Mouse (Mus musculus): Measurements from ENCODE around the gene Lypd6. TPM values are rescaled to one million over a fixed set of nuclear protein-coding genes. Genes with fewer than 3 reads are reported as not detected.
A peak's percentile ranks its signal among the peaks of the same experiment; 100 is the strongest.

The Lypd6 gene
- polyA plus RNA-seq, 1 experiment from 2014 or later, result 5.5 TPM

- WGBS, result 91% methylated on average over 1 of the region's 1 CpGs
- Histone ChIP-seq H3K4me1 (replicated peaks; ENCODE audit: control insufficient read depth, insufficient read depth, low read length) (peaks cover 7% of the 10 kb centered on the region; the same call in 1 of the 2 replicates), H3K9me3 (ENCODE audit: control insufficient read depth, low read length) (no peaks in the 10 kb centered on the region), H3K9ac (ENCODE audit: low read depth, low read length) (no peak overlapping the region), H3K4me3 (ENCODE audit: low read depth, low read length) (no peak overlapping the region), H3K36me3 (ENCODE audit: control insufficient read depth, insufficient read depth, low read length) (no peaks in the 10 kb centered on the region), H3K4me2 (replicated peaks; ENCODE audit: low read depth, low read length) (no peak overlapping the region), H3K27me3 (ENCODE audit: control insufficient read depth, insufficient read depth, low read length) (no peaks in the 10 kb centered on the region), H3K27ac (ENCODE audit: low read depth, low read length) (no peak overlapping the region)
- no peak for DNase-seq (ENCODE audit: low spot score)
- peak; percentile 38; the same call in 1 of the 2 replicates for ATAC-seq (ENCODE audit: low FRiP score)
Observed at GRCm38 (mm10) chr2:50101152-50101450, 34.9 kb downstream of the Lypd6 start.

- Histone ChIP-seq H3K36me3 (ENCODE audit: control insufficient read depth, insufficient read depth, low read length) (no peaks in the 10 kb centered on the region), H3K4me3 (ENCODE audit: low read depth, low read length) (no peak overlapping the region), H3K4me1 (replicated peaks; ENCODE audit: control insufficient read depth, insufficient read depth, low read length) (peaks cover 7% of the 10 kb centered on the region; the same call in 1 of the 2 replicates), H3K9me3 (ENCODE audit: control insufficient read depth, low read length) (no peaks in the 10 kb centered on the region), H3K9ac (ENCODE audit: low read depth, low read length) (no peak overlapping the region), H3K27ac (ENCODE audit: low read depth, low read length) (no peak overlapping the region), H3K4me2 (replicated peaks; ENCODE audit: low read depth, low read length) (no peak overlapping the region), H3K27me3 (ENCODE audit: control insufficient read depth, insufficient read depth, low read length) (no peaks in the 10 kb centered on the region)
- ATAC-seq (ENCODE audit: low FRiP score) (no peak), DNase-seq (ENCODE audit: low spot score) (no peak)
- 83% methylated on average over 7 of the region's 7 CpGs for WGBS
Observed at GRCm38 (mm10) chr2:50103850-50104503, 37.7 kb downstream of the Lypd6 start.

- Histone ChIP-seq H3K36me3 (ENCODE audit: control insufficient read depth, insufficient read depth, low read length) (no peaks in the 10 kb centered on the region), H3K27me3 (ENCODE audit: control insufficient read depth, insufficient read depth, low read length) (no peaks in the 10 kb centered on the region), H3K9me3 (ENCODE audit: control insufficient read depth, low read length) (no peaks in the 10 kb centered on the region), H3K4me2 (replicated peaks; ENCODE audit: low read depth, low read length) (no peak overlapping the region), H3K4me1 (replicated peaks; ENCODE audit: control insufficient read depth, insufficient read depth, low read length) (0 out of 2 replicates have a peak, but pooled peaks cover 3% of the 10 kb centered on the region), H3K9ac (ENCODE audit: low read depth, low read length) (no peak overlapping the region), H3K27ac (ENCODE audit: low read depth, low read length) (no peak overlapping the region), H3K4me3 (ENCODE audit: low read depth, low read length) (no peak overlapping the region)
- WGBS, result 78% methylated on average over 3 of the region's 3 CpGs
- DNase-seq (ENCODE audit: low spot score) (no peak), ATAC-seq (ENCODE audit: low FRiP score) (no peak)
Observed at GRCm38 (mm10) chr2:50105590-50105989, 39.4 kb downstream of the Lypd6 start.

- H3K27ac ChIP-seq (ENCODE audit: low read depth, low read length), result no peak overlapping the region
- H3K27me3 ChIP-seq (ENCODE audit: control insufficient read depth, insufficient read depth, low read length), result no peaks in the 10 kb centered on the region
- H3K9ac ChIP-seq (ENCODE audit: low read depth, low read length), result no peak overlapping the region
- H3K4me3 ChIP-seq (ENCODE audit: low read depth, low read length), result no peak overlapping the region
- DNase-seq (ENCODE audit: low spot score), result no peak
- H3K9me3 ChIP-seq (ENCODE audit: control insufficient read depth, low read length), result no peaks in the 10 kb centered on the region
- WGBS, result 83% methylated on average over 3 of the region's 3 CpGs
- 0 out of 2 replicates have a peak, but pooled peaks cover 3% of the 10 kb centered on the region for H3K4me1 ChIP-seq (replicated peaks; ENCODE audit: control insufficient read depth, insufficient read depth, low read length)
- ATAC-seq (ENCODE audit: low FRiP score), result no peak
- H3K36me3 ChIP-seq (ENCODE audit: control insufficient read depth, insufficient read depth, low read length), result no peaks in the 10 kb centered on the region
- H3K4me2 ChIP-seq (replicated peaks; ENCODE audit: low read depth, low read length), result no peak overlapping the region
Observed at GRCm38 (mm10) chr2:50105992-50106391, 39.8 kb downstream of the Lypd6 start.

GRCm38 (mm10) chr2:50106879-50107278, 40.6 kb downstream of the Lypd6 start:
- no peaks in the 10 kb centered on the region for H3K4me1 ChIP-seq (replicated peaks; ENCODE audit: control insufficient read depth, insufficient read depth, low read length)
- H3K27ac ChIP-seq (ENCODE audit: low read depth, low read length), result no peak overlapping the region
- H3K4me3 ChIP-seq (ENCODE audit: low read depth, low read length), result no peak overlapping the region
- no peak for ATAC-seq (ENCODE audit: low FRiP score)
- DNase-seq (ENCODE audit: low spot score), result no peak
- H3K4me2 ChIP-seq (replicated peaks; ENCODE audit: low read depth, low read length), result no peak overlapping the region
- H3K9me3 ChIP-seq (ENCODE audit: control insufficient read depth, low read length), result no peaks in the 10 kb centered on the region
- WGBS, result 76% methylated on average over 3 of the region's 3 CpGs
- no peaks in the 10 kb centered on the region for H3K27me3 ChIP-seq (ENCODE audit: control insufficient read depth, insufficient read depth, low read length)
- no peaks in the 10 kb centered on the region for H3K36me3 ChIP-seq (ENCODE audit: control insufficient read depth, insufficient read depth, low read length)
- no peak overlapping the region for H3K9ac ChIP-seq (ENCODE audit: low read depth, low read length)

GRCm38 (mm10) chr2:50110167-50110566, 43.9 kb downstream of the Lypd6 start:
- 53% methylated on average over 10 of the region's 10 CpGs for WGBS
- DNase-seq (ENCODE audit: low spot score) (no peak), ATAC-seq (ENCODE audit: low FRiP score) (no peak)
- Histone ChIP-seq H3K27ac (ENCODE audit: low read depth, low read length) (no peak overlapping the region), H3K27me3 (ENCODE audit: control insufficient read depth, insufficient read depth, low read length) (no peaks in the 10 kb centered on the region), H3K36me3 (ENCODE audit: control insufficient read depth, insufficient read depth, low read length) (no peaks in the 10 kb centered on the region), H3K9me3 (ENCODE audit: control insufficient read depth, low read length) (no peaks in the 10 kb centered on the region), H3K4me3 (ENCODE audit: low read depth, low read length) (no peak overlapping the region), H3K9ac (ENCODE audit: low read depth, low read length) (no peak overlapping the region), H3K4me2 (replicated peaks; ENCODE audit: low read depth, low read length) (no peak overlapping the region), H3K4me1 (replicated peaks; ENCODE audit: control insufficient read depth, insufficient read depth, low read length) (no peaks in the 10 kb centered on the region)

- Histone ChIP-seq H3K27me3 (ENCODE audit: control insufficient read depth, insufficient read depth, low read length) (no peaks in the 10 kb centered on the region), H3K9ac (ENCODE audit: low read depth, low read length) (no peak overlapping the region), H3K36me3 (ENCODE audit: control insufficient read depth, insufficient read depth, low read length) (no peaks in the 10 kb centered on the region), H3K4me2 (replicated peaks; ENCODE audit: low read depth, low read length) (no peak overlapping the region), H3K4me3 (ENCODE audit: low read depth, low read length) (no peak overlapping the region), H3K4me1 (replicated peaks; ENCODE audit: control insufficient read depth, insufficient read depth, low read length) (no peaks in the 10 kb centered on the region), H3K27ac (ENCODE audit: low read depth, low read length) (no peak overlapping the region), H3K9me3 (ENCODE audit: control insufficient read depth, low read length) (no peaks in the 10 kb centered on the region)
- DNase-seq (ENCODE audit: low spot score), result no peak
- WGBS, result 86% methylated on average over 3 of the region's 3 CpGs
- no peak for ATAC-seq (ENCODE audit: low FRiP score)
Observed at GRCm38 (mm10) chr2:50111169-50111568, 44.9 kb downstream of the Lypd6 start.

- no peak overlapping the region for H3K9ac ChIP-seq (ENCODE audit: low read depth, low read length)
- no peaks in the 10 kb centered on the region for H3K4me1 ChIP-seq (replicated peaks; ENCODE audit: control insufficient read depth, insufficient read depth, low read length)
- no peak for ATAC-seq (ENCODE audit: low FRiP score)
- 67% methylated on average over 1 of the region's 1 CpGs for WGBS
- no peaks in the 10 kb centered on the region for H3K27me3 ChIP-seq (ENCODE audit: control insufficient read depth, insufficient read depth, low read length)
- no peaks in the 10 kb centered on the region for H3K9me3 ChIP-seq (ENCODE audit: control insufficient read depth, low read length)
- no peak overlapping the region for H3K27ac ChIP-seq (ENCODE audit: low read depth, low read length)
- DNase-seq (ENCODE audit: low spot score), result no peak
- no peak overlapping the region for H3K4me2 ChIP-seq (replicated peaks; ENCODE audit: low read depth, low read length)
- H3K36me3 ChIP-seq (ENCODE audit: control insufficient read depth, insufficient read depth, low read length), result no peaks in the 10 kb centered on the region
- H3K4me3 ChIP-seq (ENCODE audit: low read depth, low read length), result no peak overlapping the region
Observed at GRCm38 (mm10) chr2:50111609-50112008, 45.4 kb downstream of the Lypd6 start.

GRCm38 (mm10) chr2:50112427-50112826, 46.2 kb downstream of the Lypd6 start:
- no peak overlapping the region for H3K9ac ChIP-seq (ENCODE audit: low read depth, low read length)
- H3K4me3 ChIP-seq (ENCODE audit: low read depth, low read length), result no peak overlapping the region
- no peaks in the 10 kb centered on the region for H3K27me3 ChIP-seq (ENCODE audit: control insufficient read depth, insufficient read depth, low read length)
- 90% methylated on average over 5 of the region's 5 CpGs for WGBS
- no peaks in the 10 kb centered on the region for H3K9me3 ChIP-seq (ENCODE audit: control insufficient read depth, low read length)
- DNase-seq (ENCODE audit: low spot score), result no peak
- no peak overlapping the region for H3K4me2 ChIP-seq (replicated peaks; ENCODE audit: low read depth, low read length)
- no peaks in the 10 kb centered on the region for H3K36me3 ChIP-seq (ENCODE audit: control insufficient read depth, insufficient read depth, low read length)
- no peak for ATAC-seq (ENCODE audit: low FRiP score)
- H3K4me1 ChIP-seq (replicated peaks; ENCODE audit: control insufficient read depth, insufficient read depth, low read length), result no peaks in the 10 kb centered on the region
- no peak overlapping the region for H3K27ac ChIP-seq (ENCODE audit: low read depth, low read length)
